Mouse (Mus musculus) ES-Bruce4 (cell line): ENCODE measurements at regions not wholly inside any gene's neighbourhood (a gene's known extent, or its start where the extent isn't known, plus 50 kb on each side); places are given as distances from the start of the nearest gene placed in this dataset.

Source experiments
- CTCF ChIP-seq: IDR thresholded peaks from one replicate; pipeline ENCODE4 v1.8.1; 2011; ENCODE audit warnings: low read depth, low read length
- EP300 ChIP-seq: IDR thresholded peaks from 2 replicates; pipeline ENCODE4 v1.6.1; 2011; ENCODE audit warnings: low read depth, low read length; ENCODE audit not compliant: insufficient read depth
- POLR2A ChIP-seq: IDR thresholded peaks from one replicate; pipeline ENCODE4 v1.8.1; 2011; ENCODE audit warnings: low read length; ENCODE audit not compliant: insufficient read depth

DNA sequence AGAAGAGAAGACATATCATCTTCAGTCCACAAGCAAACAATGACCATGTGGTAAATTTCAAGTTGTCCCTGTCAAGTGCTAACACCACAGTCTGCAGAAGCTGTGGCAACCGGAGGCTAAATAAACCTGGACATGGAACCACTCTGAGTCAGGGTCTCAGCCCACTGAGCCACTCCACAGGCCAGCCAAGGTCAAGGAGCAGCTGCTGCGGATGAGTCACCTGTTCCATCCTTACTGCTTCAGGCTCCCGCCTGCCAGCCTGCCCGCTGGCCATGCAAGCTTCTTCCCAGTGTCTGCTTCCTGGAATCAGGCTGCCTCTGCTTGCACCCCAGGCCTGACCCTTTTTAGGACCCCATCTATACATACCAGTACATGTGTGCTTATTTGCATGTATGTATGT lies 319.8 kb downstream of the 1700129C05Rik start:
- TF ChIP-seq CTCF (no peak), POLR2A (no peak), EP300 (no peak)
